Mouse (Mus musculus): ENCODE results near the gene Wfdc5.

The Wfdc5 gene

GRCm38 (mm10) chr2:164174649-164175395 is 7.7 kb downstream of the Wfdc5 start:
- no peak for DNase-seq (ENCODE audit: low spot score)

GRCm38 (mm10) chr2:164173394-164173793 is 9.1 kb downstream of the Wfdc5 start:
- no peak for DNase-seq (ENCODE audit: low spot score)

- peak; percentile 18 for DNase-seq (ENCODE audit: low spot score)
These were observed 11.6 kb downstream of the Wfdc5 start, which contains the start of gene Kcns1 for GRCm38 (mm10) chr2:164170902-164171301. Gene Kcns1 (minus strand): TSS chr2:164171113.

DNA sequence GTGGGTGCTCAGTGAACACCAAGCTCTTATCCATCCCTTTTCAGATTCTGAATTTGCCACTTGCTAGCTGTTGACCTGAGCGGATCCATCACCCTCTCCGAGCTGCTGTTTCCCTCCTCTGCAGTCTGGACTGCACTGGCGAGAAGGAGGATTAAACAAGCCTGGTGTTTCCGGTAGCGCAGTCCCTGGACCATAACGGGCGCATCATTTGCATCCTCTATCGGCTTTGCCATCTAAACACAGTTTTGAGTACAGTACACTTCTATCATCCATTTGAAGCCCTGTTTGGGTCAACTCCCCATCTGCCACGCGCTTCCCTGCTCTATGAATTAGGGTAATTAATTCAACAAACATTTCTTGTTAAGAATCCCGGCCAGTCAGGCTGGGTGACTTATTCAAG is 12.2 kb downstream of the Wfdc5 start:
- peak; percentile 39 for DNase-seq (ENCODE audit: low spot score)

GRCm38 (mm10) chr2:164168571-164168946 is 14.0 kb downstream of the Wfdc5 start:
- DNase-seq (ENCODE audit: low spot score), result peak; percentile 32

GRCm38 (mm10) chr2:164167752-164168570 is 14.6 kb downstream of the Wfdc5 start:
- DNase-seq (ENCODE audit: low spot score), result no peak

GRCm38 (mm10) chr2:164164941-164165340 is 17.6 kb downstream of the Wfdc5 start:
- DNase-seq (ENCODE audit: low spot score), result no peak

DNA sequence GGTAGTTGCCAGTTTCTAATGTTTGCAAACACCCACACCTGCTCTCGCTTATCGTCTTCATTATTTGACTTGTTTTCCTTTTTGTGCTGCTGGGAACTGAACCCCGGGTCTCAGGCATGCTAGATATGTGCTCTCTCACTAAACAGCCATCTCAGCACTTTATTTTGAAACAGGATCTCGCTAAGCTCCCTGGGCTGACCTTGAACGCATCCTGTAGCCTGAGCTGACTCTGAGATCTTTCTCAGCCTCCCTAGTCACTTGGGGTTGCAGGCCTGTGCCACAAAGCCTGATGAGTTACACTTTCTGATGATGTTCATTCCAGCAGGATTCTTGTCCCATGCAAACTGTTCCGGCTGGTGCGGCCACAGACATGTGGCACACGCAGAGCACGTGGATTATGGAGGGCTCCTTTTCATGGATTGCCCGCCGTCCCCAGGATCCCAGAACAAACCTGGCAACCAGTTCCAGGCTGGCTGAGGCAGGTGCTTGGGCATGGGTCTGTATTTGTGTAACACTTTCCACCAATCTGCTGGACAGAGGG is 21.0 kb downstream of the Wfdc5 start:
- DNase-seq (ENCODE audit: low spot score), result no peak

- DNase-seq (ENCODE audit: low spot score), result no peak
These were observed 23.7 kb downstream of the Wfdc5 start for GRCm38 (mm10) chr2:164158838-164159237.

- no peak for DNase-seq (ENCODE audit: low spot score)
These were observed 26.4 kb downstream of the Wfdc5 start for GRCm38 (mm10) chr2:164156158-164156557.

- DNase-seq (ENCODE audit: low spot score), result no peak
These were observed 28.5 kb downstream of the Wfdc5 start for GRCm38 (mm10) chr2:164154007-164154406.

- no peak for DNase-seq (ENCODE audit: low spot score)
These were observed 30.2 kb downstream of the Wfdc5 start for GRCm38 (mm10) chr2:164152341-164152740.

GRCm38 (mm10) chr2:164150086-164150760 is 32.3 kb downstream of the Wfdc5 start:
- DNase-seq (ENCODE audit: low spot score), result peak; percentile 13

- DNase-seq (ENCODE audit: low spot score), result no peak
These were observed 36.0 kb downstream of the Wfdc5 start for GRCm38 (mm10) chr2:164146556-164146955.

DNA sequence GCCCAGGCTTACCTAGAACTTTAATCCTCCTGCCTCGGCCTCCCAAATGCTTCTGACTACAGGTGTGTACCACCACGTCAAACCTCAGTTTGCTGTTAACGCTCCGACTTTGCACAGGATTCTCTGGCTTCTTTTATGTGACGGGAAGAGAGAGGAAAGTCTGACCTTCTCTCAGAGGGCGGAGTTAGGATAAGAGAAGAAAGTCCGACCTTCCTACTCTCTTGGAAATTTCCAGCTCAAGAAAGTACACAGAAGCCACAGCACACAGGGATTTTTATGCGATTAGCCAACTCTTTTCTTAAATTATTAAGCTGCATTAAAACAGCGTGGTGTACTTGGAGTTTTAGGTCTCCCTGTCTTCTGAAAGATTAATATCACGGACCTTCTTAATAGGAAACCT is 38.0 kb downstream of the Wfdc5 start:
- DNase-seq (ENCODE audit: low spot score), result no peak

- DNase-seq (ENCODE audit: low spot score), result no peak
These were observed 38.5 kb downstream of the Wfdc5 start for GRCm38 (mm10) chr2:164144025-164144424.

- DNase-seq (ENCODE audit: low spot score), result peak; percentile 22
These were observed 40.5 kb downstream of the Wfdc5 start for GRCm38 (mm10) chr2:164142021-164142420.

GRCm38 (mm10) chr2:164137754-164138153 is 44.8 kb downstream of the Wfdc5 start:
- DNase-seq (ENCODE audit: low spot score), result no peak

- DNase-seq (ENCODE audit: low spot score), result no peak
These were observed 46.1 kb downstream of the Wfdc5 start for GRCm38 (mm10) chr2:164136393-164136792.

DNA sequence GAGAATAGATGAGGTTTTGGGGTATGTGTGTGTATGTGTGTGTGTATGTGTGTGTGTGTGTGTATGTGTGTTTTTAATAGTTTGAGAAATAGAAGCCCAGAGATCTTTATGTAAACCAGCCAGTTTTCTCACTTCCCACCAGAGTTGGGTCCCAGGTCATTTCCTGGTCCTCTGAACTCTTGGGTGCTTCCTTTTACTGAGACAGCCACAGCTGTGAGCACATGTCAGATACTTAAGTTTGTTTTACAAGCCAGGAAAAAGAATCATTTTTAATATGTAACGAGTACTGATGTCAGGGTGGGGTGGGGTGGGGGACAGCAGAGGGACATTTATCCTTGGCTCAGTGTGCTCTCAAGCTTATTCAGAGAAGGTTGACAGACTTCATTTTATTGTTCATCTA is 47.2 kb downstream of the Wfdc5 start:
- DNase-seq (ENCODE audit: low spot score), result no peak

DNA sequence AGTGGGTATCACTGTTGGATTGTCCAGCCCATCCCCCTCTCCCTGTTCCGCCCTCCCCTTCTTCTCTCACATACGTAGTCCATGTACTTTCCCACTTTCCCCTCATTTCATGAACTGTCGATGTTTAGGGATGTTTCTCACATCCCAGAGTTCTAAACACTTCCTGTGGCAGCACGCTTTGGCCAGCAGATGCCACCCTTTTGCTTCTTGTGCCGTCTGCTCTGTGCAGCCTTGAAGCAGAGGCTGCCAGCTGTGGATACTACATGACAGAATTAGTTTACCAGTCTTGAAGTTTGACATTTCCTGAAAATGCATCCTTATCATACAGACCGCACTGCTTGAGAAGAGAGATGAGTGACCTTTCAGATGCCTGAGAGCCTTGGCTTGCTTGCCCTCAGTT is 48.0 kb downstream of the Wfdc5 start:
- DNase-seq (ENCODE audit: low spot score), result no peak

DNA sequence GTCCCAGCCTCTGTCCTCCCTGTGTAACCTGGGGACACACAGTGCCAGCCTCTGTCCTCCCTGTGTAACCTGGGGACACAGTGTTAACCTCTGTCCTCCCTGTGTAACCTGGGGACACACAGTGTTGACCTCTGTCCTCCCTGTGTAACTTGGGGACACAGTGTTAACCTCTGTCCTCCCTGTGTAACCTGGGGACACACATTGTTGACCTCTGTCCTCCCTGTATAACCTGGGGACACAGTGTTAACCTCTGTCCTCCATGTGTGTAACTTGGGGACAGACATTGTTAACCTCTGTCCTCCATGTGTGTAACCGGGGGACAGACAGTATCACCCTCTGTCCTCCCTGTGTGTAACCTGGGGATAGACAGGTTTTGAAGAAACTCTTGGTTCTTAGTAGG is 51.0 kb downstream of the Wfdc5 start:
- no peak for DNase-seq (ENCODE audit: low spot score)

Measured in embryo, embryonic 10.5 days (tissue).